In genomic region chr11:5074882-5075281, GRCm38 (mm10) we compare ENCODE assay signal across 10 mouse cellular contexts. TPM values are rescaled to one million over a fixed set of nuclear protein-coding genes. Genes with fewer than 3 reads are reported as not detected.
DNase-seq lines count a peak whose midpoint lies in the region; ATAC-seq and TF ChIP-seq lines count a peak whose summit lies in the region.
"Had no signal": no experiment of that assay in that cellular context is flagged by ENCODE, and none has a peak within 500 bp of the region (broad histone marks: within the 10 kb centered on the region; RNA-seq: fewer than 3 reads in every experiment).

No protein-coding gene starts in this region.

- no peak overlapping the region for H3K27ac ChIP-seq in hindbrain, postnatal 0 days
- H3K27ac ChIP-seq in hindbrain, embryonic 10.5 days = no peak overlapping the region
- H3K27ac ChIP-seq: hindbrain, embryonic 15.5 days had no signal

- no peak overlapping the region for H3K4me3 ChIP-seq in hindbrain, postnatal 0 days (ENCODE audit: low read length)
- H3K4me3 ChIP-seq in hindbrain, embryonic 10.5 days = no peak overlapping the region
- H3K4me3 ChIP-seq in G1E (ENCODE audit: low read depth, low read length) = no peak overlapping the region
- H3K4me3 ChIP-seq: hindbrain, embryonic 15.5 days had no signal

- H3K4me1 ChIP-seq in hindbrain, postnatal 0 days (ENCODE audit: insufficient read depth, low read length) = no peaks in the 10 kb centered on the region
- no peaks in the 10 kb centered on the region for H3K4me1 ChIP-seq in hindbrain, embryonic 10.5 days (replicated peaks)
- H3K4me1 ChIP-seq in G1E (ENCODE audit: insufficient read depth, low read depth, low read length) = peaks cover 27% of the 10 kb centered on the region
- H3K4me1 ChIP-seq: hindbrain, embryonic 15.5 days had no signal

- H3K27me3 ChIP-seq in hindbrain, postnatal 0 days (ENCODE audit: insufficient read depth, low read length) = no peaks in the 10 kb centered on the region
- H3K27me3 ChIP-seq in hindbrain, embryonic 10.5 days (ENCODE audit: insufficient read depth, poor library complexity, severe bottlenecking) = no peaks in the 10 kb centered on the region
- no peaks in the 10 kb centered on the region for H3K27me3 ChIP-seq in G1E (ENCODE audit: insufficient read depth, low read length)
- H3K27me3 ChIP-seq: hindbrain, embryonic 15.5 days had no signal

- peaks cover 54% of the 10 kb centered on the region for H3K36me3 ChIP-seq in hindbrain, postnatal 0 days (ENCODE audit: insufficient read depth, low read length)
- peaks cover 92% of the 10 kb centered on the region for H3K36me3 ChIP-seq in hindbrain, embryonic 10.5 days
- peaks cover 84% of the 10 kb centered on the region for H3K36me3 ChIP-seq in G1E (replicated peaks)

- H3K4me2 ChIP-seq in hindbrain, postnatal 0 days (ENCODE audit: low read depth, low read length) = no peak overlapping the region
- H3K4me2 ChIP-seq: hindbrain, embryonic 15.5 days had no signal

- no peak overlapping the region for H3K9ac ChIP-seq in hindbrain, postnatal 0 days (replicated peaks; ENCODE audit: low read length)
- H3K9ac ChIP-seq: hindbrain, embryonic 15.5 days had no signal

- 66% methylated on average over 4 of the region's 4 CpGs for WGBS in hindbrain, postnatal 0 days
- WGBS in hindbrain, embryonic 10.5 days = 76% methylated on average over 4 of the region's 4 CpGs

- peak; percentile 46; the same call in 1 of the 2 replicates for ATAC-seq in hindbrain, postnatal 0 days
- ATAC-seq in G1E (ENCODE audit: extremely low read depth, insufficient number of reproducible peaks, low FRiP score, poor library complexity, severe bottlenecking) = no peak
- ATAC-seq in monocyte, adult 5-6 weeks (replicated peaks; ENCODE audit: insufficient number of reproducible peaks, low FRiP score, low TSS enrichment, poor library complexity, severe bottlenecking) = no peak

- peak; percentile 69 for TF ChIP-seq CTCF in hindbrain, postnatal 0 days (IDR thresholded peaks at IDR 0.05; ENCODE audit: low read depth)
- peak; percentile 52; the same call in 1 of the 2 replicates for TF ChIP-seq CTCF in G1E (IDR thresholded peaks at IDR 0.05; ENCODE audit: low read depth, low read length)

- no peaks in the 10 kb centered on the region for H3K9me3 ChIP-seq in hindbrain, postnatal 0 days (ENCODE audit: low read length)
- H3K9me3 ChIP-seq in hindbrain, embryonic 10.5 days = no peaks in the 10 kb centered on the region
- H3K9me3 ChIP-seq in G1E (replicated peaks) = no peaks in the 10 kb centered on the region
- H3K9me3 ChIP-seq: hindbrain, embryonic 15.5 days had no signal

- peak; percentile 68 for DNase-seq in hindbrain, postnatal 0 days (ENCODE audit: low spot score)
- no peak for DNase-seq in hindbrain, embryonic 10.5 days (ENCODE audit: low spot score)
- DNase-seq in 416B (ENCODE audit: low read depth) (peak; percentile 49), G1E (ENCODE audit: low spot score) (no peak)
- DNase-seq in induced T-regulatory cell, adult 2 months (ENCODE audit: low read depth) = peak; percentile 61
- no peak for DNase-seq in ovary, postnatal 10 days (ENCODE audit: low spot score)
- DNase-seq in cerebellum, adult 9-10 months = no peak
- DNase-seq: adrenal gland, postnatal 36 days had no signal

RNA-seq across cellular contexts. Expression of gene Gas2l1, which starts 9.8 kb away (rescaled TPM):
- total RNA-seq in hindbrain, postnatal 0 days (2014; rRNA removed) = 38.1 and 40.2 TPM in 2 replicates
- polyA plus RNA-seq in hindbrain, postnatal 0 days (2015; fragmentation: Nextera tagmentation; extraction: Ambion mirVana) = 16.3 and 17.3 TPM in 2 replicates
- polyA plus RNA-seq in hindbrain, embryonic 10.5 days (2016; fragmentation: Nextera tagmentation; extraction: Ambion mirVana) = 25.5 and 34.9 TPM in 2 replicates
- total RNA-seq in G1E (2014; fragmentation: Nextera tagmentation) (29.4 and 32.1 TPM in 2 replicates), G1E (2017) (18.2 and 22.1 TPM in 2 replicates)
- polyA plus RNA-seq in G1E (2012) = 103 and 113 TPM in 2 replicates
- total RNA-seq in monocyte, adult 5-6 weeks (2017) = 1.2 to 13.9 TPM (median 3.2 TPM) in 3 replicates

RNA-seq across cellular contexts. Expression of gene Rasl10a, which starts 17.0 kb away (rescaled TPM):
- total RNA-seq in hindbrain, postnatal 0 days (2014; rRNA removed) = 4.7 and 4.8 TPM in 2 replicates
- 4.5 and 4.7 TPM in 2 replicates for polyA plus RNA-seq in hindbrain, postnatal 0 days (2015; fragmentation: Nextera tagmentation; extraction: Ambion mirVana)
- 0.44 and 0.84 TPM in 2 replicates for polyA plus RNA-seq in hindbrain, embryonic 10.5 days (2016; fragmentation: Nextera tagmentation; extraction: Ambion mirVana)
- total RNA-seq in G1E (2014; fragmentation: Nextera tagmentation) (not detected in 2 replicates), G1E (2017) (0.55 TPM in 1 of 2 replicates, not detected in the other)
- polyA plus RNA-seq in G1E (2012) = 0.37 and 0.47 TPM in 2 replicates
- 0.58 TPM in 1 of 3 replicates, not detected in the others for total RNA-seq in monocyte, adult 5-6 weeks (2017)

RNA-seq across cellular contexts. Expression of gene Rhbdd3, which starts 23.8 kb away (rescaled TPM):
- total RNA-seq in hindbrain, postnatal 0 days (2014; rRNA removed) = 48.8 and 54.5 TPM in 2 replicates
- polyA plus RNA-seq in hindbrain, postnatal 0 days (2015; fragmentation: Nextera tagmentation; extraction: Ambion mirVana) = 39.1 and 42.2 TPM in 2 replicates
- polyA plus RNA-seq in hindbrain, embryonic 10.5 days (2016; fragmentation: Nextera tagmentation; extraction: Ambion mirVana) = 29.1 and 29.3 TPM in 2 replicates
- total RNA-seq in G1E (2014; fragmentation: Nextera tagmentation) (9.7 and 10.9 TPM in 2 replicates), G1E (2017) (19.4 and 21.1 TPM in 2 replicates)
- 37.2 and 42.8 TPM in 2 replicates for polyA plus RNA-seq in G1E (2012)
- 1.6 to 13.7 TPM (median 9.1 TPM) in 3 replicates for total RNA-seq in monocyte, adult 5-6 weeks (2017)

RNA-seq across cellular contexts. Expression of gene Ewsr1, which starts 24.2 kb away (rescaled TPM):
- 337 and 384 TPM in 2 replicates for total RNA-seq in hindbrain, postnatal 0 days (2014; rRNA removed)
- 371 and 412 TPM in 2 replicates for polyA plus RNA-seq in hindbrain, postnatal 0 days (2015; fragmentation: Nextera tagmentation; extraction: Ambion mirVana)
- 877 and 924 TPM in 2 replicates for polyA plus RNA-seq in hindbrain, embryonic 10.5 days (2016; fragmentation: Nextera tagmentation; extraction: Ambion mirVana)
- total RNA-seq in G1E (2014; fragmentation: Nextera tagmentation) (454 and 476 TPM in 2 replicates), G1E (2017) (527 and 560 TPM in 2 replicates)
- 1,012 and 1,154 TPM in 2 replicates for polyA plus RNA-seq in G1E (2012)
- 492 to 570 TPM (median 517 TPM) in 3 replicates for total RNA-seq in monocyte, adult 5-6 weeks (2017)

Comparison
In these comparisons a context has a peak if more than half of its experiments do, and no peak if none do; other contexts are left out.
1. DNase-seq: peak in hindbrain, postnatal 0 days (single experiment), 416B (single experiment) and induced T-regulatory cell, adult 2 months (single experiment); none in hindbrain, embryonic 10.5 days (single experiment), G1E (single experiment), ovary, postnatal 10 days (single experiment) and cerebellum, adult 9-10 months (single experiment).